Mouse (Mus musculus) leukemia stem cell, adult 10-12 weeks (primary cell): ENCODE data around the gene Slc17a7. TPM values are rescaled to one million over a fixed set of nuclear protein-coding genes. Genes with fewer than 3 reads are reported as not detected.

Experiments used
- polyA plus RNA-seq: library from polyadenylated mRNA; stranded (reverse); fragments of >175 nt; gene quantifications from 2 replicates; pipeline ENCODE4 v1.2.3, GENCODE M21; 2012; ENCODE audit warnings: low replicate concordance

Slc17a7 gene
- polyA plus RNA-seq, result 0.08 and 0.46 TPM in 2 replicates

DNA sequence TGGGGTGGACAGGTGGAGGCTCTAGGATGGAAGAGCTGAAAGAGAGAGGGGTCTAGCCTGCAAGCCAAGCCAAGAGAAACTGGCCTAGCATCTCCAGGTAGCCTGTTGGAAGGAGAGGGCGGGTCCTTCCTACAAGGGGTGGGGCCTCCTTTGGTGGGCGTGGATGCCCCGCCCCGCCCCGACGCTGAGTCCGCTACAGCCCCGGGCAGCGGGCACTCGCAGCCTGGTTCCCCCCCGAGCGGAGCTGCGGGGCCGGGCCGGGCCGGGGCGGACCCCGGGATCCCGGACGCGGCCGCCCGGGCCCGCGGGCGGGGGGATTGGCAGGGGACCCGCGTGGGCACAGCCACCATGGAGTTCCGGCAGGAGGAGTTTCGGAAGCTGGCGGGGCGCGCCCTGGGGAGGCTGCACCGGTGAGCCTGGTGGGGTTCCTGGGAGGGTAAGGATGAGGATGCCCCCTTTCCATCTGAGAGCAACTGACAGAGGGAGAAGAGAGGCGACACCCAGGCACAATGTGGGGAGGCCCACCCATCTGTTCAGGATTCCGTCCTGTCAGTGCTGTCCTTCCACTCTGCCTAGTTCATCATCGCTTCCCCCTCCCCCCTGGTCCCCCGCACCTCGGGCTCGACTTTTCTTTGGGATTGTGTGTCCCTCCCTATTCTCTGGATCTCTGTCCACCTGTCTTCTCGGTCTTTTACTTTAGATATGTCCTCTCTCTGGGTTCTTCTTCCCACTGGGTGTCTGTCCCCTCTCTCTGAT, at the start of gene Slc17a7:
Gene Slc17a7 (plus strand): TSS at position 215 of the 756 bp plus-strand sequence.

DNA sequence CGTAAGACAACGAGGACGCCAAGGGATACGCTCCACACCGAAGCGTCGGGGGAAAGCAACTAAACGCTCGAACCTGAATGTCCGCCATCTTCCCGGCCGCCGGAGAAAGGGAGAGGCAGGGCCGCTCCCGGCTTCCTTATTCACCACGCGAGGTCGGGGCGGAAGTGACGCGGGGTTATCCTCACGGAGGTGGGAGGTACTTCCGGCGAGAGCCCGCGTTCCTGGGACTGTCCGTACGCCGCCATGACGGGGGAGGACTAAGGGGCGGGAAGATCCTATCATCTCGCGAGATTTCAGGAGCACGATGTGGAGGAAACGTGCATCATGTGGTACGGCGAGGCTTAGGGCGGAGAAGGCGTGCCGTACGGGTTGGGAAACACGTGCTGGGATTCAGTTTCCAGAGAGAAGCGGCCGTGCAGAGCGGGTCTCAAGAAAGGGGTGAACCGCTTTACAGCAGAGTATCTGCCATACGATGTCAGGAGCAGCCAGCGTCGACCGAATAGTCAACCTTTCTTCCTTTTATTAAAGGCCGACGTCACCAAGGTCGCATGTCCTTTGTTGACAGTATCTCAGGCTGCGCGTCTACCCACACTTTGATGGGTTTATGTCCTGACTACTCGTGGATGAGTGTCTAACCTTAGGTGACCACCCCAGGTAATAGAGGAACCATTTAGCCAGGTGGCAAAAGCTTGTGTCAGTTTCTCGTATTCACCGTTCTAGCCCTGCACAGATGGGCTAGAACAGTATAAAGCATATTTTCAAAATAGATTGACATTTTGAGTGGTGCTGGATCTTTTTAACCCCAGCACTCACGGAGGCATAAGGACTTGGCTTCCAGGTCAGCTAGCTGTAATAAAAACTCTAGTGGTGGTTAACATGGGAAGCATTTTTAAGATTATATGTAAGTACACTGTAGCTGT, 39.3 kb upstream of the Slc17a7 start, which contains the start of gene Rps11:
Gene Rps11 (minus strand): TSS at position 216 of the 920 bp plus-strand sequence.

DNA sequence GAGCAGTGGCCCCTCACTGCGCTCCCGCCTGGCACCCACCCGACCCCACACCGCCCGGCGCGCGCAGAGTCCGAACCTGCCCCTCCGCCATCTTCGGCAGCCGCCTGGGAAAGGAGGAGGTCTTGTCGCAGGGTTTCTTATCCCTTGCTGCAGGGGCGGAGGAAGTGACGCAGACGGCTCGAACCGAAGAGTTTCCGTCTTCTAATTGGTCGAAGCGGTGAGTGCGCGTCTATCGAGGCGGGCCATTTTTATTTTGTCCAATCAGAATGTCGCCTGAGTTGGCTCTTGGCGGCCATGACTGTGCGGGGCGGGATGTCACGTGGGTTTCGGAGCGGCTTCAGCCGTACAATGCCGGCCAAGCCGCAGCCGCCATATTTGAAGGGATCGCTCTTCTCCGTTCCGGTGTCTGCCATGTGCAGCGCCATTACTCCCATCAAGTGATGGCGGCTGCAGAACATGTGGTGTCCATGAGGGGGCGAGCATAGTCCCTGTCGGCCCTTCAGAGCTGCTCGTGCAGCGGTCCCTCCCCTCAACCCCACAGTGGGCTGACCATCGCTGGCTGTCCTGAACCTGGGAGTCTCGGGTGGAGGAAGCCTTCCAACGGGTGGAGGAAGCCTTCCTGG, 35.0 kb upstream of the Slc17a7 start, which contains the start of gene Rpl13a:
Gene Rpl13a (minus strand): TSS at position 138 of the 623 bp plus-strand sequence.

DNA sequence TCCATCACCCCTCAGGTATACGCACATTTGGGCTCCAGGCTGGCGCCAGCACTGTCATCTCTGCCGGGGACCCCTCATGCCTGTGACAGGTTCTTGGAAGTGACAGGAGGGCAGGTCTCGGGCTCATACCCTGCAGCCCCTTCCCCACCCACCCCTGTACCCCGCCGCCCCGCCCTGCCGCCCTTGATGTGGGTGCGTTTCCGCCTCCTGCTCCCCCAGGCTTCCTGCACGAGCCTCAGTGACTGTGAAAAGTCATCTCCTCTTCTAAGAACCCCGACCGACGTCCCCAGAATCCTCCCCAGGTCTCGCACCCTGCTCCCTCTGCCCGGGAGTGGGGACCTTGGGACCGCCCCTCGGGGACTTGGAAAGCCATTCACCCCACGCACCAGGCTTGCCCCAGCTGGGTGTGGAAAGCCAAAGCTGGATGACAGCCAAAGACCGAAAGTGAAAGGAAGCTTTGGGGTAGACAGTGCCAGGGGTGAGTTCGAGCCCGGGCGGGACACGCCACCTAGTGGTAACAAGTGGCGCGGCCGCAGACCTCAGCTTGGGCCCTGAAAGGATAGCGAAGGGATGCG, 27.7 kb upstream of the Slc17a7 start, which contains the start of the genes Gm45713 and Flt3l:
Gene Gm45713 (minus strand): TSS at position 239 of the 575 bp plus-strand sequence.
Gene Flt3l (minus strand): TSS at position 440 of the 575 bp plus-strand sequence.

DNA sequence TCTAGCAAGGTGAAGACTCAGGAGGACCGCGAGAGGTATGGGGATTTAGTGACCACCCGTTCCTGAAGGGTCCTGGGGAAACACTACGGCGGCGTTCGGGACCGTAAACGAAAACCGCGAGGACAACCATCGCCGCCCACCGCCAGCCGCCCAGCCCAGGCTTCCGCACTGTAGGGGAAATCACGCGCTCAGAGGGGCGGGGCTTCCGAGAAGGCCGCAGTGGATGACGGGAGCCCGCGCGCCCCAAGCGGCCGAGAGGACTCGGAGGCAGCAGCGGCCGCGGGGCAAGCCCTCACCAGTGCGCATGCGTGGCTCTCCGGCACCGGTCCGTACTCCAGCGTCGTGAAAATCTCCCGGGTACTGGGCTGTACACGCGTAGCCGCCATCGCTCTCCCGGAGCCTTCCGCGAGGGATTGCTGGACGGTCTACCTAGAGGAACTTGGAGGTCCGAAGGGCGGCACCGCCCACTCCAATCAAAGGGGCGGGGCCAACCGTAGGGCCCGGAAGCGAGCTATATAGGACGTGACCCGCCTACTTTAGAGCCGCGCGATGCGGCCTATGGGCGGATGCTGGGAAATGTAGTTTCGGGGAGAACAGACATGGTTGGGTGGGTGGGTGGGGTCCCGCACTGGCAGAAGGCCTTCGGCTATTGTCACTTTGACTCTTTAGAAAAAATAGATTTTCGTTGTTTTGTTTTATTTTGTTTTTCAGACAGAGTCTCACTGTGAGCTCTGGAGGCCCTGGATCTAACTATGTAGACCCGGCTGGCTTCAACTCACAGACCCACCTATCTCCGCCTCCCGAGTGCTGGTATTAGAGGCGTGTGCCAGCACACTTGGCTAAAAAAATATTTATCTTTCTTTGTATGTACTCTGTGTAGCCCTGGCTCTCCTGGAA, 9.4 kb upstream of the Slc17a7 start, which contains the start of the genes Pih1d1 and Aldh16a1:
Gene Pih1d1 (plus strand): TSS at position 208 of the 897 bp plus-strand sequence.
Gene Aldh16a1 (minus strand): TSS at position 489 of the 897 bp plus-strand sequence.

DNA sequence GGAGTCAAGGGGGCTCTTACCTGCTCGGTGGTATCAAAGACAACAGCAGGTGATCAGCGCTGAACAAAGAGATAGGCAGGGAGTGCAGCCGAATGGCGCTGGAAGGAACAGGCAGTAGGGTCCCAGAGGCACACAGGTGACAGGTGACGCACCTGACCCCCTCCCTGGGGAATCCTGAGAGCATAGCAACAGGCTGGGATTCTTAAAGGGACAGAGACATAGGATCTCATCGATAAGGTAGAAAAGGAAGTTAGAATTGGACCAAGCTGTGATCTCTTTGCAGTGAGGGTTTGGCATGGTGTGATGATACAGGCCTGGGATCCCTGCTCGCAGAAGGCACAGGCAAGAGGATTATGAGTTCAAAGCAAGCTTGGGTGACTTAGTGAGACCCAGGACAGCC, 15.7 kb downstream of the Slc17a7 start, which contains the start of gene Gfy:
Gene Gfy (minus strand): TSS at position 101 of the 400 bp plus-strand sequence.

DNA sequence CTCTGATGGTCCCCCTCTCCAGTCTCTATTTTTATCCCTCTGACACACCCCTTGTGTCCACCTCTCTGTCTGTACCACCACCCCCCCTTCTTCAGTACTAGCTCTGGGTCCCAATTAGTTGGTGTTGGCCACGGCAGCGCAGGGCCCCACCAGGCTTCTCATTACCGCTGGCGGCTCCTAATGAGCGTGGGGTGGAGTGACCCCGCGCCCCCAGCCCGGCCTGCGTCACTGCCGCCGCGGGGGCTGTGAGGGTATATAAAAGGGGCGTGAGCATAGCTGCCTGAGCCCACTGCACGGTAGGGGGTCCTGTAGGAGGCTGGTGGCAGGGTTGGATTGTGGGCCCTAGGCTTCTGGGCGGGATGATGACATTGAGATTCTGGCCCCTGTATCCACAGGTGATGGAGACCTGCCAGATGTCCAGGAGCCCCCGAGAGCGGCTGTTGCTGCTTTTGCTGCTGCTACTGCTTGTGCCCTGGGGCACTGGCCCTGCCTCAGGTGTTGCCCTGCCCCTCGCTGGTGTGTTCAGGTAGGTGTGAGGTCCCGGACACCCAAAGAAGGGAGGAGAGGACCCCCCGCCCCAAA, 17.2 kb downstream of the Slc17a7 start, which contains the start of gene Pth2:
Gene Pth2 (plus strand): TSS at position 100 of the 582 bp plus-strand sequence.

DNA sequence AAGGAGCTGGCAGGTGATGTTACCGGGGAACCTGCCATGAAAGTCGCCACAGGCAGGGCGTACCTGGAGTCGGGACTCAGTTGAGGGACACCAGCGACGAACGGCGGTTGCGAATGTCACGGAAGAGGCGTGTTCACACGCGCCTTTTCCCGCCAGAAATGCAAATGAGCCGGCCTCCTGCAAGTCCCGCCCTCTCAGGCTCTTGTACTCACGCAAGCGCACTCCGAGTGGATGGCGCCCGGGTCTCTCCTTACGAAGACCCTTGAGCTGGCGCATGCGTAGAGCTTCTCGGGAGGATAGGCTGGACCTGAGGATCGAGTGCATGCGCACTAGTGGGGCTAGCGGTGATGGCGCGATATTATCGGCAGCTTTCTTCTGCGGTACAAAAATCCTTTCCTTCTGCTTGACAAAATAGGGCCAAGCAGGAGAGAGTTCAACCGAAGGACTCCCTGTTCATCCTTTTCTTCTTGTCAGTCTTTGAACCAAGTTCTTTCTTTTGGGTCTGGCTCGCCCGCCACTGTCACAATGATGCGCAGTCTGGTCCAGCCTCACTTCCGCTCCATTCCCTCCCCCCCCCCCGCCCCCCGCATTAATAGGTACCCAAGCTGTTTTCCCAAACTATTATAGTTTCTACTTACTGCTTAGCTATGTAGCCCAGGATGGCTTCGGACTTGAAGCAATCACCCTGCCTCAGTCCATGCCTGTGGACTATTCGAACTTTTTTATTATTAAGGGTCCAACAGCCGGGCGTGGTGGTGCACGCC, 40.8 kb downstream of the Slc17a7 start, which contains the start of gene Ccdc155:
Gene Ccdc155 (minus strand): TSS at position 513 of the 764 bp plus-strand sequence.

DNA sequence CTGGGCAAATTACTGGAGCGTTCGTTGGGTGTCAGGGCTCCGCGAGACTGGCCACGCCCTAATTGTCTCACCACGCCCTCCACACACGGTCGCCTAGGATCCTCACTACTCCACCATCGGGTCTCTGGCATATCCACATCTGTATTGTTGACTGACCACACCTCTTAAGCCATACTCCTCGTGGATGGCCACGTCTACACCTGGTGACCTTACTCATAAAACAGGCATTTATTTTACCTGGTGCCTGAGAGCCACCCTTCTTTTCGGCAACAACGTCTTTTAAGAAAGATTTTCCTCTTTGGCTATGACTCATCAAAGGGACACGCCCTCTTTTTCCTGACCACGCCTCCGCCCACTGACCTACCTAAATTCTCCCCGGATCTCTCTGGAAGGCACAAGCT, 48.1 kb downstream of the Slc17a7 start, which contains the start of gene Dkkl1:
Gene Dkkl1 (minus strand): TSS at position 297 of the 401 bp plus-strand sequence.

DNA sequence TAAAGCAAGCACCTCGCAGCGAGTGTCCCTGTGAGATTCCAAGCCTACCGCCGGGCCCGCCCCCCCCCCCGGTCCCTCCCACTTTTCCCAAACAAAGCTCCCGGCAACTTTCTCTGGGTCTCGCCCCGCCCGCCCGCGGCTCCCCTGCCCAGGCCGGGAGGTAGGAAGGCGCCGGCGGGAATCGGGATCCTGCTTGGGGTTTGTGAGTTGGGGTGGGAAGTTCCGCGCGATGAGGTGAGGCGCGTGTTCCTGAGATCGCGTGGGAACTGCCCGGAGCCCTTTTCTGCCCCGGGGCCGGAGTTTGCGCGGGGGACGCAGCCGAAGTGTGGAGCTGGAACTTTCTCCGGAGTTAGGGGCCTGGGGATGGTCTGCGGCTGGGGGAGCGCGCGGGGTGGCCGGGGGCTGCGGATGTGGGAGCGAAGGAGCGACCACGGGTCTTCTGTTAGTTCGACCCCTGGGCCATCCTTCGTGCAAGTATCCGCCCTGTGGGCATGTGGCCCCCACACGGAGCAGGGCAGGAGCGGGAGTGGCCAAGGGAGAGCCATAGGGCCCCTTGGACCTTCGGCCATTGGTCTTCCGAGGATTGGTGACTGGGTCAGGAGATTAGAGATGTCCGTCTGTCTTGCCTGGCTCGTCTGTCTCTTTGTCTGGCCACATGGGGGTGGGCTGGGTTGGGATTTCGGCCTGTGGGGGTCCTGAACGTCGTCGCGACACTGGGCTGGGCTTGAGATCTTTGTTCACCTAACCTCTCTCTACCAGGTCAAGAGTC, 52.1 kb downstream of the Slc17a7 start, which contains the start of gene Tead2:
Gene Tead2 (plus strand): TSS at position 81 of the 769 bp plus-strand sequence.

Other genes starting within 250 kb of the Slc17a7 start
- gene Ap2a1, start 234.5 kb upstream of the Slc17a7 start, polyA plus RNA-seq, result 202 and 215 TPM in 2 replicates
- 0.42 TPM in 1 of 2 replicates, not detected in the other for gene Tsks, start 220.7 kb upstream of the Slc17a7 start, polyA plus RNA-seq
- gene Cpt1c, start 189.1 kb upstream of the Slc17a7 start, polyA plus RNA-seq, result 12.5 and 13.7 TPM in 2 replicates
- 27.7 and 67.9 TPM in 2 replicates for gene Prmt1, start 177.4 kb upstream of the Slc17a7 start, polyA plus RNA-seq
- 87.3 and 130 TPM in 2 replicates for gene Irf3, start 166.3 kb upstream of the Slc17a7 start, polyA plus RNA-seq
- 87.8 and 102 TPM in 2 replicates for gene Bcl2l12, start 165.2 kb upstream of the Slc17a7 start, polyA plus RNA-seq
- gene Scaf1, start 147.6 kb upstream of the Slc17a7 start, polyA plus RNA-seq, result 217 and 410 TPM in 2 replicates
- gene Rras, start 146.0 kb upstream of the Slc17a7 start, polyA plus RNA-seq, result 5.5 and 13.5 TPM in 2 replicates
- 79.4 and 112 TPM in 2 replicates for gene Prr12, start 111.1 kb upstream of the Slc17a7 start, polyA plus RNA-seq
- gene Nosip, start 101.5 kb upstream of the Slc17a7 start, polyA plus RNA-seq, result 116 and 136 TPM in 2 replicates
- 37.4 and 43.1 TPM in 2 replicates for gene Prrg2, start 101.3 kb upstream of the Slc17a7 start, polyA plus RNA-seq
- 46.7 and 64.8 TPM in 2 replicates for gene Rcn3, start 71.7 kb upstream of the Slc17a7 start, polyA plus RNA-seq
- gene Fcgrt, start 60.1 kb upstream of the Slc17a7 start, polyA plus RNA-seq, result 110 and 181 TPM in 2 replicates
- gene Rps11, start 39.5 kb upstream of the Slc17a7 start, polyA plus RNA-seq, result 30.5 and 135 TPM in 2 replicates
- 3,721 and 5,411 TPM in 2 replicates for gene Rpl13a, start 35.2 kb upstream of the Slc17a7 start, polyA plus RNA-seq
- gene Gm45713, start 27.7 kb upstream of the Slc17a7 start, polyA plus RNA-seq, result 0.19 and 1.7 TPM in 2 replicates
- 27.9 and 74.5 TPM in 2 replicates for gene Flt3l, start 27.5 kb upstream of the Slc17a7 start, polyA plus RNA-seq
- gene Pih1d1, start 9.6 kb upstream of the Slc17a7 start, polyA plus RNA-seq, result 30.9 and 48.1 TPM in 2 replicates
- gene Aldh16a1, start 9.4 kb upstream of the Slc17a7 start, polyA plus RNA-seq, result 59.4 and 89.2 TPM in 2 replicates
- gene Gfy, start 15.6 kb downstream of the Slc17a7 start, polyA plus RNA-seq, result 0.24 and 4.6 TPM in 2 replicates
- gene Pth2, start 17.0 kb downstream of the Slc17a7 start, polyA plus RNA-seq, result not detected in 2 replicates
- gene Ccdc155, start 40.9 kb downstream of the Slc17a7 start, polyA plus RNA-seq, result 1.1 and 1.2 TPM in 2 replicates
- 46.7 and 92.2 TPM in 2 replicates for gene Dkkl1, start 48.2 kb downstream of the Slc17a7 start, polyA plus RNA-seq
- gene Tead2, start 51.8 kb downstream of the Slc17a7 start, polyA plus RNA-seq, result 1.1 and 1.3 TPM in 2 replicates
- 162 and 431 TPM in 2 replicates for gene Cd37, start 75.2 kb downstream of the Slc17a7 start, polyA plus RNA-seq
- not detected in 2 replicates for gene Slc6a16, start 77.1 kb downstream of the Slc17a7 start, polyA plus RNA-seq
- 0.11 TPM in 1 of 2 replicates, not detected in the other for gene Slc6a21, start 113.6 kb downstream of the Slc17a7 start, polyA plus RNA-seq
- 1.2 and 1.4 TPM in 2 replicates for gene Trpm4, start 169.8 kb downstream of the Slc17a7 start, polyA plus RNA-seq
- gene Hrc, start 171.3 kb downstream of the Slc17a7 start, polyA plus RNA-seq, result not detected in 2 replicates
- 2.6 and 3.4 TPM in 2 replicates for gene Ppfia3, start 203.1 kb downstream of the Slc17a7 start, polyA plus RNA-seq
- gene Lin7b, start 206.6 kb downstream of the Slc17a7 start, polyA plus RNA-seq, result 0.80 TPM in 1 of 2 replicates, not detected in the other
- gene Snrnp70, start 231.8 kb downstream of the Slc17a7 start, polyA plus RNA-seq, result 650 and 741 TPM in 2 replicates
- not detected in 2 replicates for gene Kcna7, start 241.7 kb downstream of the Slc17a7 start, polyA plus RNA-seq
- gene Ntf5, start 249.7 kb downstream of the Slc17a7 start, polyA plus RNA-seq, result not detected in 2 replicates